Mouse (Mus musculus) heart, postnatal 0 days (tissue): ENCODE measurements around the gene Gm7247. TPM values are rescaled to one million over a fixed set of nuclear protein-coding genes. Genes with fewer than 3 reads are reported as not detected.

Source experiments
- ATAC-seq: fragments of 200-750 bp; cut with Nextera tagmentation; 2 replicates; pipeline ENCODE4 v1.8.0; 2017; ENCODE audit warnings: low read depth, moderate number of reproducible peaks, moderate library complexity; ENCODE audit not compliant: insufficient read depth
- DNase-seq: peaks from one replicate; pipeline ENCODE4 v3.0.0-alpha.2; 2016; ENCODE audit warnings: low spot score
- H3K27ac ChIP-seq: fragments of 300-500 bp; sonication (generic); 2 replicates; pipeline ENCODE4 v1.5.1; 2014; ENCODE audit warnings: low read depth, mild to moderate bottlenecking
- H3K27me3 ChIP-seq: fragments of 300-500 bp; sonication (generic); 2 replicates; pipeline ENCODE4 v1.6.1; 2014; ENCODE audit warnings: low read length, mixed read lengths; ENCODE audit not compliant: control insufficient read depth, insufficient read depth
- H3K36me3 ChIP-seq: fragments of 300-500 bp; sonication (generic); replicated peaks from 2 replicates; pipeline ENCODE4 v1.6.1; 2014; ENCODE audit warnings: low read length, mixed read lengths; ENCODE audit not compliant: control insufficient read depth, insufficient read depth
- H3K4me1 ChIP-seq: fragments of 300-500 bp; sonication (generic); 2 replicates; pipeline ENCODE4 v1.6.1; 2014; ENCODE audit warnings: antibody characterized with exemption; ENCODE audit not compliant: control insufficient read depth, insufficient read depth
- H3K4me2 ChIP-seq: fragments of 300-500 bp; sonication (generic); 2 replicates; pipeline ENCODE4 v1.6.1; 2014; ENCODE audit warnings: low read depth, mild to moderate bottlenecking, low read length, moderate library complexity
- H3K4me3 ChIP-seq: fragments of 300-500 bp; sonication (generic); 2 replicates; pipeline ENCODE4 v1.5.1; 2014; ENCODE audit warnings: low read depth, low read length
- H3K9ac ChIP-seq: fragments of 300-500 bp; sonication (generic); replicated peaks from 2 replicates; pipeline ENCODE4 v1.6.1; 2014; ENCODE audit warnings: low read depth, low read length, mixed read lengths
- H3K9me3 ChIP-seq: fragments of 300-500 bp; sonication (generic); replicated peaks from 2 replicates; pipeline ENCODE4 v1.6.1; 2016; ENCODE audit warnings: low read length; ENCODE audit not compliant: control insufficient read depth
- CTCF ChIP-seq: IDR thresholded peaks from 2 replicates; pipeline ENCODE4 v1.5.1; 2016; ENCODE audit warnings: antibody characterized with exemption, control low read depth, low read depth
- EP300 ChIP-seq: IDR thresholded peaks from 2 replicates; pipeline ENCODE4 v1.6.1; 2016; ENCODE audit warnings: antibody characterized with exemption, low read depth
- WGBS: fragments of 180-500 bp; shearing (Covaris S2); extraction: QIAGEN DNeasy Blood & Tissue Kit; methylation state at CpG from one replicate; pipeline ENCODE4 v1.1.7; 2014; 5-methylcytosine and 5-hydroxymethylcytosine counted together
- polyA plus RNA-seq: library from polyadenylated mRNA; unstranded; fragments of >200 nt; fragmentation: Nextera tagmentation; extraction: Ambion mirVana; gene quantifications from 2 replicates; pipeline ENCODE4 v1.2.1, GENCODE M21; 2015
- total RNA-seq: library from RNA; depleted of rRNA; stranded (reverse); fragments of >200 nt; gene quantifications from 2 replicates; pipeline ENCODE4 v1.2.3, GENCODE M21; 2014; ENCODE audit warnings: low replicate concordance; rRNA removed

Gene Gm7247
- total and polyA plus RNA-seq, 2 experiments from 2014 or later: not detected

DNA sequence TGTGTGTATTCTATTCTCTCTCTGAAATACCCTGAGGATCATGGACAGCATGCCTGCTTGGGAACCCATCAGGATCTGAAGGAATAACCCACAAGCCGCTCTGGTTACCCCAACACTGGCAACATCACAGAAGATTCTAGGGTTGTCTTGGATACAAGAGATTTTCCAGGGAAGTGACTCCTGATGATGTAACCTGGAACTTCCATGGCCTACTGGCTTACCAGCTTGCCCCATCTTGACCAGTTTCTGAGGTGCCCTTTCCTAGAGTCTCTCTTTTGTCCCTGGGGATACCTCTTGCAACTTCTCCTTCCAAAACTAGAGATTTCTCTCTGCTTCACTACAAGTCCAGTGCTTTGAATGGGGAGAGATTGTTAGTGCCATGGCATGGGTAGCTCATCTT lies 249.7 kb downstream of the Gm7247 start, which contains the start of gene Gm17078:
Gene Gm17078, minus strand, starts transcription at position 101 of the 400 bp plus-strand sequence.
- 52% methylated on average over 1 of the region's 1 CpGs for WGBS
- no peak for TF ChIP-seq CTCF
- no peak for TF ChIP-seq EP300
- no peak within 1 kb of the TSS for H3K4me3 ChIP-seq
- H3K27ac ChIP-seq: no peak within 1 kb of the TSS
- no peak for DNase-seq
- no peaks in the 10 kb centered on the region for H3K4me1 ChIP-seq
- H3K27me3 ChIP-seq: no peaks in the 10 kb centered on the region
- H3K4me2 ChIP-seq: no peak within 1 kb of the TSS
- H3K9me3 ChIP-seq: no peaks in the 10 kb centered on the region
- H3K9ac ChIP-seq: no peak within 1 kb of the TSS
- no peak for ATAC-seq
- no peaks in the 10 kb centered on the region for H3K36me3 ChIP-seq

Other genes with a start within 250 kb of the Gm7247 start
- gene Eddm3b, start 247.3 kb upstream of the Gm7247 start, total RNA-seq: not detected in 2 replicates
- gene Eddm3b, start 247.3 kb upstream of the Gm7247 start, polyA plus RNA-seq: not detected in 2 replicates
- not detected in 2 replicates for gene Rnase6, start 237.8 kb upstream of the Gm7247 start, total RNA-seq
- gene Rnase6, start 237.8 kb upstream of the Gm7247 start, polyA plus RNA-seq: 0.63 and 0.81 TPM in 2 replicates
- gene Rnase1, start 215.0 kb upstream of the Gm7247 start, total RNA-seq: not detected in 2 replicates
- 0.23 and 0.67 TPM in 2 replicates for gene Rnase1, start 215.0 kb upstream of the Gm7247 start, polyA plus RNA-seq
- not detected in 2 replicates for gene Rnase2b, start 199.5 kb upstream of the Gm7247 start, total RNA-seq
- gene Rnase2b, start 199.5 kb upstream of the Gm7247 start, polyA plus RNA-seq: not detected in 2 replicates
- gene Ang2, start 162.6 kb upstream of the Gm7247 start, total RNA-seq: not detected in 2 replicates
- gene Ang2, start 162.6 kb upstream of the Gm7247 start, polyA plus RNA-seq: not detected in 2 replicates
- gene Ear14, start 158.4 kb upstream of the Gm7247 start, total RNA-seq: not detected in 2 replicates
- gene Ear14, start 158.4 kb upstream of the Gm7247 start, polyA plus RNA-seq: not detected in 2 replicates
- not detected in 2 replicates for gene Rnase2a, start 105.6 kb upstream of the Gm7247 start, total RNA-seq
- not detected in 2 replicates for gene Rnase2a, start 105.6 kb upstream of the Gm7247 start, polyA plus RNA-seq
- gene Vmn2r88, start 49.1 kb downstream of the Gm7247 start, total RNA-seq: not detected in 2 replicates
- gene Vmn2r88, start 49.1 kb downstream of the Gm7247 start, polyA plus RNA-seq: not detected in 2 replicates
- gene Vmn2r89, start 90.1 kb downstream of the Gm7247 start, total RNA-seq: not detected in 2 replicates
- gene Vmn2r89, start 90.1 kb downstream of the Gm7247 start, polyA plus RNA-seq: not detected in 2 replicates
- not detected in 2 replicates for gene Gm5622, start 191.0 kb downstream of the Gm7247 start, total RNA-seq
- gene Gm5622, start 191.0 kb downstream of the Gm7247 start, polyA plus RNA-seq: not detected in 2 replicates
- not detected in 2 replicates for gene Gm17175, start 212.3 kb downstream of the Gm7247 start, total RNA-seq
- gene Gm17175, start 212.3 kb downstream of the Gm7247 start, polyA plus RNA-seq: not detected in 2 replicates
- gene Gm17174, start 230.4 kb downstream of the Gm7247 start, total RNA-seq: not detected in 2 replicates
- not detected in 2 replicates for gene Gm17174, start 230.4 kb downstream of the Gm7247 start, polyA plus RNA-seq
- gene Gm17078, start 249.6 kb downstream of the Gm7247 start, total RNA-seq: not detected in 2 replicates
- not detected in 2 replicates for gene Gm17078, start 249.6 kb downstream of the Gm7247 start, polyA plus RNA-seq